Mouse (Mus musculus) ES-Bruce4 (cell line): ENCODE measurements at regions not wholly inside any gene's neighbourhood (a gene's known extent, or its start where the extent isn't known, plus 50 kb on each side); places are given as distances from the start of the nearest gene placed in this dataset.

Source experiments
- H3K27ac ChIP-seq: 2 replicates; pipeline ENCODE4 v1.5.1; 2012; ENCODE audit warnings: low read length, inconsistent platforms; ENCODE audit not compliant: insufficient read depth
- H3K27me3 ChIP-seq: 2 replicates; pipeline ENCODE4 v1.6.1; 2012; ENCODE audit warnings: mild to moderate bottlenecking, low read length, inconsistent platforms; ENCODE audit not compliant: control insufficient read depth, poor library complexity, insufficient read depth, severe bottlenecking
- H3K36me3 ChIP-seq: 2 replicates; pipeline ENCODE4 v1.6.1; 2012; ENCODE audit warnings: inconsistent platforms, mild to moderate bottlenecking, low read length, moderate library complexity; ENCODE audit not compliant: control insufficient read depth, poor library complexity, insufficient read depth, severe bottlenecking
- H3K4me1 ChIP-seq: one replicate; pipeline ENCODE4 v1.8.1; 2011; ENCODE audit warnings: low read length; ENCODE audit not compliant: control insufficient read depth, insufficient read depth
- H3K4me3 ChIP-seq: 2 replicates; pipeline ENCODE4 v1.5.1; 2011; ENCODE audit warnings: low read depth, mild to moderate bottlenecking, low read length
- H3K9ac ChIP-seq: 2 replicates; pipeline ENCODE4 v1.6.1; 2012; ENCODE audit warnings: low read depth, mild to moderate bottlenecking, inconsistent platforms; ENCODE audit not compliant: poor library complexity, severe bottlenecking
- H3K9me3 ChIP-seq: replicated peaks from 2 replicates; pipeline ENCODE4 v1.6.1; 2012; ENCODE audit warnings: mild to moderate bottlenecking, low read length, inconsistent platforms; ENCODE audit not compliant: control insufficient read depth, poor library complexity, insufficient read depth, severe bottlenecking
- CTCF ChIP-seq: IDR thresholded peaks from one replicate; pipeline ENCODE4 v1.8.1; 2011; ENCODE audit warnings: low read depth, low read length
- EP300 ChIP-seq: IDR thresholded peaks from 2 replicates; pipeline ENCODE4 v1.6.1; 2011; ENCODE audit warnings: low read depth, low read length; ENCODE audit not compliant: insufficient read depth
- POLR2A ChIP-seq: IDR thresholded peaks from one replicate; pipeline ENCODE4 v1.8.1; 2011; ENCODE audit warnings: low read length; ENCODE audit not compliant: insufficient read depth

- Histone ChIP-seq H3K27ac (no peak overlapping the region), H3K27me3 (no peaks in the 10 kb centered on the region), H3K9ac (no peak overlapping the region), H3K4me1 (peaks cover 2% of the 10 kb centered on the region), H3K4me3 (no peak overlapping the region), H3K36me3 (no peaks in the 10 kb centered on the region), H3K9me3 (no peaks in the 10 kb centered on the region)
- TF ChIP-seq POLR2A = no peak
- no peak for TF ChIP-seq CTCF
- no peak for TF ChIP-seq EP300
Observed at GRCm38 (mm10) chr2:170659291-170659690, 57.5 kb upstream of the 4930470P17Rik start.

DNA sequence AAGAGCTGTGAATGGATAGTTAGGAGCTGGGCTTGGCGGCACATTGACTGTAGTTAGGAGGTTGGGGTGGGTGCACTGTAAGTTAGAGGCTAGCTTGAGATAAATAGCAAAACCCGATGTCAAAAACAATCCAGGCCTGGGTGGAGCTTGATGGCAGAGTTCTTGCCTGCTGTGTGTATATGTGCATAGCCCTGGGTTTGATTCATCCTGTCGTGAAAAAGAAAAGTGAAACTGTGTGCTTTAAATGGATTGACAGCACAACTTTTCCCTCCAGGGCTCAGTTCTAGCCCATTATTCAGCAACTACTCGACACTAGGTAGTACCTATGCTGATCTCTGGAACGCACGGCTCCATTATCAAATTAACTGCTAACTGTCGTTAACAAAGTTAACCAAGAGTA, 56.7 kb upstream of the 4930470P17Rik start:
- H3K27me3 ChIP-seq = no peaks in the 10 kb centered on the region
- H3K36me3 ChIP-seq = no peaks in the 10 kb centered on the region
- no peak overlapping the region for H3K4me3 ChIP-seq
- H3K27ac ChIP-seq = no peak overlapping the region
- H3K4me1 ChIP-seq = peaks cover 2% of the 10 kb centered on the region
- TF ChIP-seq CTCF (no peak), EP300 (no peak), POLR2A (no peak)
- H3K9me3 ChIP-seq = no peaks in the 10 kb centered on the region
- no peak overlapping the region for H3K9ac ChIP-seq

- no peaks in the 10 kb centered on the region for H3K36me3 ChIP-seq
- H3K27me3 ChIP-seq = no peaks in the 10 kb centered on the region
- no peak overlapping the region for H3K27ac ChIP-seq
- no peak overlapping the region for H3K4me3 ChIP-seq
- H3K4me1 ChIP-seq = peaks cover 2% of the 10 kb centered on the region
- H3K9ac ChIP-seq = no peak overlapping the region
- TF ChIP-seq EP300 (0 out of 2 replicates have a peak, but pooled peaks have one; percentile 41), CTCF (no peak), POLR2A (no peak)
- H3K9me3 ChIP-seq = no peaks in the 10 kb centered on the region
Observed at GRCm38 (mm10) chr2:170657821-170658221, 56.0 kb upstream of the 4930470P17Rik start.

- no peak overlapping the region for H3K4me3 ChIP-seq
- peaks cover 3% of the 10 kb centered on the region; the same call in 1 of the 2 replicates for H3K9me3 ChIP-seq
- H3K4me1 ChIP-seq = no peaks in the 10 kb centered on the region
- TF ChIP-seq POLR2A (no peak), CTCF (no peak), EP300 (no peak)
- H3K27ac ChIP-seq = no peak overlapping the region
- H3K27me3 ChIP-seq = no peaks in the 10 kb centered on the region
- H3K36me3 ChIP-seq = no peaks in the 10 kb centered on the region
- H3K9ac ChIP-seq = no peak overlapping the region
Observed at GRCm38 (mm10) chr2:170652128-170652527, 50.3 kb upstream of the 4930470P17Rik start.
